Mouse (Mus musculus): ENCODE data around the gene Klhdc7b.

DNA sequence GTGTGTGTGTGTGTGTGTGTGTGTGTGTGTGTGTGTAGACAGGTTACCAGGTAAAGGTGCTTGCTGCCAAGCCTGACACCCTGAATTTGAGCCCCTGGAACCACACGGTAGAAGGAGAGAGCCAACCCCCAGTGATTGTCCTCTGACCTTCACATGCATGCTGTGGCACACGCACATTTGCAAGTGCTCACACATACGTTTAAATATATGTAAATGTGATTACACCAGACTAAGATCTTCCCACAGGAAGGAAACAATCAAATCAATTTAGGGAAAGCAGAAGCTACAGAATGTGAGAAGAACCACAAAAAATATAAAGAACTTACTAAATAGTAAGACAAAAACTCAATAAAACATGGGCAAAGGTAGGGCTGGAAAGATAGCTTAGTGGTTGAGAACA lies 44.6 kb upstream of the Klhdc7b start:
- TF ChIP-seq POLR2A (IDR thresholded peaks at IDR 0.05; ENCODE audit: low read depth, low read length) = no peak
- TF ChIP-seq CTCF (IDR thresholded peaks at IDR 0.05; ENCODE audit: extremely low read depth, insufficient read length, insufficient replicate concordance, low read depth, low read length) = no peak
